9 mouse cellular contexts compared by ENCODE assay signal in genomic region chr2:130167861-130168260, GRCm38 (mm10). TPM values are rescaled to one million over a fixed set of nuclear protein-coding genes. Genes with fewer than 3 reads are reported as not detected.
DNase-seq lines count a peak whose midpoint lies in the region; ATAC-seq and TF ChIP-seq lines count a peak whose summit lies in the region.
"Had no signal": no experiment of that assay in that cellular context is flagged by ENCODE, and none has a peak within 500 bp of the region (broad histone marks: within the 10 kb centered on the region; RNA-seq: fewer than 3 reads in every experiment).

No protein-coding gene starts in this region.

- no peak overlapping the region for H3K4me3 ChIP-seq in kidney, postnatal 0 days (replicated peaks; ENCODE audit: low read depth, low read length)
- H3K4me3 ChIP-seq in lung, embryonic 14.5 days (ENCODE audit: low read depth, low read length), result no peak overlapping the region
- H3K4me3 ChIP-seq: neural tube, embryonic 13.5 days had no signal

- no peak overlapping the region for H3K9ac ChIP-seq in kidney, postnatal 0 days (ENCODE audit: low read depth, low read length)
- H3K9ac ChIP-seq in lung, embryonic 14.5 days, result no peak overlapping the region
- H3K9ac ChIP-seq: neural tube, embryonic 13.5 days had no signal

- ATAC-seq in kidney, postnatal 0 days (replicated peaks; ENCODE audit: low FRiP score, low read depth), result no peak
- no peak for ATAC-seq in lung, embryonic 14.5 days (ENCODE audit: insufficient read depth)

- peak; percentile 87 for TF ChIP-seq CTCF in kidney, postnatal 0 days (IDR thresholded peaks at IDR 0.05; ENCODE audit: low read depth)
- peak; percentile 65 for TF ChIP-seq CTCF in lung, embryonic 14.5 days (IDR thresholded peaks at IDR 0.05; ENCODE audit: low read depth)

- no peaks in the 10 kb centered on the region for H3K4me1 ChIP-seq in kidney, postnatal 0 days (replicated peaks; ENCODE audit: insufficient read depth, low read length)
- no peaks in the 10 kb centered on the region for H3K4me1 ChIP-seq in lung, embryonic 14.5 days (ENCODE audit: insufficient read depth)

- H3K36me3 ChIP-seq in kidney, postnatal 0 days (ENCODE audit: insufficient read depth, low read length), result peaks cover 33% of the 10 kb centered on the region
- peaks cover 64% of the 10 kb centered on the region for H3K36me3 ChIP-seq in lung, embryonic 14.5 days (ENCODE audit: insufficient read depth)

- peak; percentile 39 to 41 for DNase-seq in cerebellum, adult 18-20 months
- no peak for DNase-seq in cerebellum, adult 11-12 months
- DNase-seq in ovary, postnatal 14 days (ENCODE audit: low spot score), result peak; percentile 31
- no peak for DNase-seq in ovary, postnatal 10 days (ENCODE audit: low spot score)
- DNase-seq in cerebellum, postnatal 36 days, result peak; percentile 42 to 48
- peak; percentile 74 for DNase-seq in kidney, postnatal 0 days (ENCODE audit: low spot score)
- peak; percentile 88 for DNase-seq in lung, embryonic 14.5 days
- DNase-seq in telencephalon, adult 2 months (ENCODE audit: low read depth, low spot score), result peak; percentile 57

- H3K27ac ChIP-seq in kidney, postnatal 0 days, result no peak overlapping the region
- no peak overlapping the region for H3K27ac ChIP-seq in lung, embryonic 14.5 days (ENCODE audit: low read depth)
- H3K27ac ChIP-seq: neural tube, embryonic 13.5 days had no signal

- H3K9me3 ChIP-seq in kidney, postnatal 0 days (replicated peaks; ENCODE audit: low read length), result no peaks in the 10 kb centered on the region
- H3K9me3 ChIP-seq in lung, embryonic 14.5 days (ENCODE audit: low read depth, low read length), result no peaks in the 10 kb centered on the region
- H3K9me3 ChIP-seq: neural tube, embryonic 13.5 days had no signal

- no peak overlapping the region for H3K4me2 ChIP-seq in kidney, postnatal 0 days (ENCODE audit: low read length)
- no peak overlapping the region for H3K4me2 ChIP-seq in lung, embryonic 14.5 days
- H3K4me2 ChIP-seq: neural tube, embryonic 13.5 days had no signal

- H3K27me3 ChIP-seq in kidney, postnatal 0 days (ENCODE audit: insufficient read depth, low read length), result no peaks in the 10 kb centered on the region
- no peaks in the 10 kb centered on the region for H3K27me3 ChIP-seq in lung, embryonic 14.5 days (ENCODE audit: insufficient read depth, low read length)
- H3K27me3 ChIP-seq: neural tube, embryonic 13.5 days had no signal

- WGBS in kidney, postnatal 0 days, result 57% methylated on average over 3 of the region's 3 CpGs
- WGBS in lung, embryonic 14.5 days, result 48% methylated on average over 3 of the region's 3 CpGs

RNA-seq across cellular contexts. Expression of gene Snrpb, which starts 11.3 kb away (rescaled TPM):
- polyA plus RNA-seq in kidney, postnatal 0 days (2015; fragmentation: Nextera tagmentation; extraction: Ambion mirVana), result 497 and 532 TPM in 2 replicates
- 691 and 703 TPM in 2 replicates for polyA plus RNA-seq in lung, embryonic 14.5 days (2014; fragmentation: Nextera tagmentation; extraction: Ambion mirVana)

RNA-seq across cellular contexts. Expression of gene Tmc2, which starts 27.1 kb away (rescaled TPM):
- not detected in 2 replicates for polyA plus RNA-seq in kidney, postnatal 0 days (2015; fragmentation: Nextera tagmentation; extraction: Ambion mirVana)
- not detected in 2 replicates for polyA plus RNA-seq in lung, embryonic 14.5 days (2014; fragmentation: Nextera tagmentation; extraction: Ambion mirVana)
- polyA plus RNA-seq: neural tube, embryonic 13.5 days had no signal

RNA-seq across cellular contexts. Expression of gene Tgm6, which starts 55.6 kb away (rescaled TPM):
- polyA plus RNA-seq in kidney, postnatal 0 days (2015; fragmentation: Nextera tagmentation; extraction: Ambion mirVana), result not detected in 2 replicates
- not detected in 2 replicates for polyA plus RNA-seq in lung, embryonic 14.5 days (2014; fragmentation: Nextera tagmentation; extraction: Ambion mirVana)
- polyA plus RNA-seq: neural tube, embryonic 13.5 days had no signal

Comparison
In these comparisons a context has a peak if more than half of its experiments do, and no peak if none do; other contexts are left out.
1. DNase-seq: peak in cerebellum, adult 18-20 months (2 of 2), ovary, postnatal 14 days (single experiment), cerebellum, postnatal 36 days (2 of 2), kidney, postnatal 0 days (single experiment), lung, embryonic 14.5 days (single experiment) and telencephalon, adult 2 months (single experiment); none in cerebellum, adult 11-12 months (single experiment) and ovary, postnatal 10 days (single experiment).